Mouse (Mus musculus): ENCODE measurements around the gene Cherp.

Cherp gene

DNA sequence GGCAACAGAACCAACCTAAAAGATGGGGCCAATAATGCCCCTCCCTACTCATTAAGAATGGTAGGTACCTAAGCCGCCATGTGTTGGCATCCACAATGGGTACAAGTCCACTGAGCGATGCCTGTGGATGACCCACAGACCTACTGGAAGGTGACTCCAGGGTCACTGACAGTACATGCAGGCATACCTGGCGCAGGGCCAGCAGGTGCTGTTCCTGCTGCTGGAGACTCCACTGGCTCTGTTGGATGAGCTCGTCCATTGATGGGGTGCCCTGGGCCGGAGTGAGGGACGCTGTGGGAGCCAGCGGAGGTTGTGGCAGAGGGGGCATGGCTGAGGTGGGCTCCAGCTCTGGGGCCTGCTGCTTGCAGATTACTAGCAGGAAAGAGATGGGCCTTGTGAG lies 4.3 kb downstream of the Cherp start:
- no peak for DNase-seq (ENCODE audit: low spot score)

GRCm38 (mm10) chr8:72469984-72470383 lies 5.0 kb downstream of the Cherp start:
- no peak for DNase-seq (ENCODE audit: low spot score)

- no peak for DNase-seq (ENCODE audit: low spot score)
Observed at GRCm38 (mm10) chr8:72469243-72469642, 5.8 kb downstream of the Cherp start.

DNA sequence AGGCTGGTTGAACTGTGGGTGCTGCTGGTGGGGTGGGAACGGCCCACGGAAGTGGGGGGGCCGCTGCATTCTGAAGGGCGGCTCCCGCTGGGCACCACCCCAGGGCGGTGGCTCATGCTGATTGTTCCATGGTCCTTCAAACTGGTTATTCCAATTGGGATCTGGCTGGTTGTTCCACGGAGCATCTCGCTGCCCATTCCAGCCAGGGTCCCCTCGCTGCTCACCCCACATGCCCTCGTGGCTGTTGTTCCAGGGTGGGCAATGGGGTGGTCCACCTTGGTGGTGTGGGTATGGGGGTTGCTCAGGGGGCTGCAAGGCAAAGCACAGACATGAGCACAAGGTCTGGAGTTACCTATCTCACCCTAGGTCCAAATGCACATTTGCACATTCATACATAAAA lies 10.8 kb downstream of the Cherp start:
- no peak for DNase-seq (ENCODE audit: low spot score)

- no peak for DNase-seq (ENCODE audit: low spot score)
Observed at GRCm38 (mm10) chr8:72459881-72460533, 15.0 kb downstream of the Cherp start.

DNA sequence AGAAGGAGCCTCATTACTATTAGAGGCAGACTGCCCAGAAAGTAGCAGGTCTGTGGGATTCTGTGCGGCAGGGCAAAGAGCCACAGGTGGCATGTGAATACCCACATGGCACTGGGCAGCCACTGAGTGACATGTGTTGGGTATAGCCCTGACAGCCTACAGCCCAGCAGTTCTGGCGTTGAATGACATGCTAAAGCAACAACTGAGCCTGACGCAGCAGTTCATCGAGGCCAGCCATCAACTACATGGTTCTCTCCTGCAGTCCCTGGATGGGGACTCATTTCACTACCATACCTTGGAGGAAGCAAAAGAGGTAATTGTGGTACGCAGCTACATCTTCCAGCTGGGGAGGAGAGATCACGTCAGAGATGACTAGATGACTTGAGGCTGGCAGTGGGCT lies 16.6 kb downstream of the Cherp start:
- no peak for DNase-seq (ENCODE audit: low spot score)

DNA sequence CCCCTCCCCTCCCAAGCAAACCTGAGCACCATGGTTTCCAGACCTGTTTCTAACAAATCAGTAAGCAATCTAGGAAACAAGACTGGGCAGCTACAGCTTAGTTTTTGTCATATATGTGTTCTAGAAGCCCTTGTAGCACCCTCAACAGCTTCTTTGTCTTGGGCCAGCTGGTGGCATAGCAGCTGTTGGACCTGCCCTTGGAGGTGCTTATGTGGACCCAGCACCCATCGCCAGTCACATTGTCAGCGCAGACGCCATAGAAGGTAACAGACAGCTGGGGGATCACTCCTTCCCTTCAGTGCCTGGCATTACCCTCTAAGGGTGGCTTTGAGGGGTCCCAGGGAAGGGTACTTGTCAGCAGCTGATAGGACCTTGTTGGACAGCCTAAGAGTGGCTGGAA lies 17.2 kb downstream of the Cherp start:
- DNase-seq (ENCODE audit: low spot score), result no peak

DNA sequence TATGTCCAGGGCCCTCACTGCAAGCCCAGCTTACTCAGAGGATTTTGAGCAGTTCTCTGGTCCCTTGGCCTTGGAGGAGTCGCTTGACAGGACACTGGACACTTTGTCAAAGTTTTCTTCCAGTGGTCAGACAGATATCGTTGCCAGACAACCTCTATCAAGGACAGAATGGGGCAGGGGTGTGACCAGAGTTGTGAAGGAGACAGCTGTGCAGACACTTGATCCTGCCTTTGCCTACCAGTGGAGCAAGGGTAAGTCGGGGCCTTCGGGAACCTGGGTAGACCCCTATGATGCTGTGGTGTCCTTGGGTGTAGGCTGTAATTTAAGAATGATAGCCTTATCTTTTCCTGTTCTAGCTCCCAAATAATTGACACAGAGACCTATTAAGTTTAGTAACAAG lies 19.7 kb downstream of the Cherp start:
- no peak for DNase-seq (ENCODE audit: low spot score)

- no peak for DNase-seq (ENCODE audit: low spot score)
Observed at GRCm38 (mm10) chr8:72453904-72454303, 21.1 kb downstream of the Cherp start.

GRCm38 (mm10) chr8:72451516-72451915 lies 23.5 kb downstream of the Cherp start:
- DNase-seq (ENCODE audit: low spot score), result no peak

- no peak for DNase-seq (ENCODE audit: low spot score)
Observed at GRCm38 (mm10) chr8:72445071-72445470, 30.0 kb downstream of the Cherp start.

DNA sequence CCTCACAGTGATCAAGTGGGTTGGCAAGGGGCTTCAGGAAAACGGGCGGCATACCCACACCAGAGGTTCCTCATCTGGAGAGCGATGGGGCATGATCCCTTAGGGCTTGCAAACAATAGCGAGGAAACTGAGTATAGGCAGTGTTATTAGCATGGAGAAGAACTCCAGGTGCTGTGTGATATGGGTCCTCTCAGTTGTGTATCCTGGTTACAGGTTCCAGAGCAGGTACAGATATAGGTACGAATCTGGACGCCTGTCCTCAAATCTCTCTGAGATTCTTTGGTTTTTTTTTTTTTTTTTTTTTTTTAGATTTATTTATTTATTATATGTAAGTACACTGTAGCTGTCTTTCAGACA lies 31.1 kb downstream of the Cherp start:
- no peak for DNase-seq (ENCODE audit: low spot score)

DNA sequence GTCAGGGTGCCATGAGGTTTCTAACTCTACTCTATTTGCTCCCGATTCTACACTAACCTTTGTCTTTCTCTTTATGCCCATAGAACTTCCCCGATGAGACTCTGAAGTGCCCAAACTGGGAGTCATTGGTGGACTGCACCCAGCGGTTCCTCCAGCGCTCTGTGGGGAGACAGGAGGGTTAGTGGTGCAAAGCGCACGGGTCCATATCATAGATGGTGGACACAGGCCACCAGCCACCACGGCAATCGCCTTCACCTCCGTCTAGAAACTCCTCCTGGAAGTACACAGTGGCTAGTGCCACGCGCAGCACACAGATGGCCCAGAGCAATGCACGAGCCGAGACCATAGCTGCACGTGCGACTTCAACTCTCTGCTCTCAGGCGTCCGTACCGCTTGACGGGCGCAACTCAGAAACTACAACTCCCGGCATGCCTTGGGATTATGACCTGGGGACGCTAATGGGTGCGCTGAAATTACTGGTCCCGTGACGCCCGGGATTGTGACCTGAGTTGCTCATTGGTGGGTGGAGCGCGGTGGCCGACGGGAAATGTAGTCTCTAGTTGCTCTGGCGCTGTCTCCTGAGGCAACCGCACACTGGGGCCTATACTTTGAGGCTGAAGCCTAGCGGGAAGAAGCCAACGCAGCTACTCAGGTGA lies 31.6 kb downstream of the Cherp start, which contains the start of the genes Calr3 and 1700030K09Rik:
Calr3 (minus strand) TSS at position 533 of the 656 bp plus-strand sequence.
1700030K09Rik (plus strand) TSS at position 543 of the 656 bp plus-strand sequence.
- peak; percentile 99 for DNase-seq (ENCODE audit: low spot score)

GRCm38 (mm10) chr8:72438248-72439015 lies 36.6 kb downstream of the Cherp start:
- no peak for DNase-seq (ENCODE audit: low spot score)

GRCm38 (mm10) chr8:72434952-72435351 lies 40.1 kb downstream of the Cherp start:
- DNase-seq (ENCODE audit: low spot score), result peak; percentile 70

GRCm38 (mm10) chr8:72429676-72430075 lies 45.4 kb downstream of the Cherp start:
- DNase-seq (ENCODE audit: low spot score), result peak; percentile 29

DNA sequence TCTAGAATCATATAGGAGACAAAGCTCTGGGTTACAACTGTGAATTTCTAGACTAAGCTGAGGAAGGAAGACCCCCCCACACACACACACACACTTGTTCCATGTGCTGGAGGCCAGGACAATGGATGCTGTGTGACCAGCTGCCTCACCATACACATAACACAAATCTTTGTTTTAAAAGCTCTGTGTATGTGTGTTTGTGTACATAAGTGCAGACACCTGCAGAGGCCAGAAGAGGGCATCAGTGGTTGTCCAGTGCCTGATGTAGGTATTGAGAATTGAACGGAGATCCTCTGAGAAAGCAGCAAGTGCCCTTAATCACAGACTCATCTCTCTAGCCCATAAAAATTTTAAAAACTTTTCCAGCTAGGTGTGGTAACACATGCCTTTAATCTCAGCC lies 52.1 kb downstream of the Cherp start:
- DNase-seq (ENCODE audit: low spot score), result no peak

GRCm38 (mm10) chr8:72421362-72422335 lies 53.4 kb downstream of the Cherp start, which contains the start of gene Eps15l1:
Gene Eps15l1, minus strand, starts transcription at chr8:72421460.
- peak; percentile 100 for DNase-seq (ENCODE audit: low spot score)

GRCm38 (mm10) chr8:72420571-72421361 lies 54.3 kb downstream of the Cherp start:
- peak; percentile 46 for DNase-seq (ENCODE audit: low spot score)

- DNase-seq (ENCODE audit: low spot score), result no peak
Observed at GRCm38 (mm10) chr8:72418073-72418472, 57.0 kb downstream of the Cherp start.

- no peak for DNase-seq (ENCODE audit: low spot score)
Observed at GRCm38 (mm10) chr8:72415252-72415651, 59.8 kb downstream of the Cherp start.

Measured in urinary bladder, postnatal 14 days (tissue).